Mouse (Mus musculus) kidney, adult 2 months (tissue): ENCODE measurements around the gene Ppm1h. TPM values are rescaled to one million over a fixed set of nuclear protein-coding genes. Genes with fewer than 3 reads are reported as not detected.
A peak's percentile ranks its signal among the peaks of the same experiment; 100 is the strongest.

Experiments
- DNase-seq: peaks from one replicate; pipeline ENCODE4 v3.0.0; 2021
- H3K27ac ChIP-seq: fragments of 200-500 bp; 2 replicates; pipeline ENCODE4 v1.5.1; 2012; ENCODE audit warnings: low read depth, low read length, control low read depth, inconsistent platforms; ENCODE audit not compliant: insufficient read depth
- H3K27me3 ChIP-seq: fragments of 200-500 bp; replicated peaks from 2 replicates; pipeline ENCODE4 v1.6.1; 2012; ENCODE audit warnings: mild to moderate bottlenecking, moderate library complexity, low read length, inconsistent platforms; ENCODE audit not compliant: control insufficient read depth, insufficient read depth
- H3K36me3 ChIP-seq: fragments of 200-500 bp; 2 replicates; pipeline ENCODE4 v1.6.1; 2012; ENCODE audit warnings: mild to moderate bottlenecking, moderate library complexity, low read length, inconsistent platforms; ENCODE audit not compliant: control insufficient read depth, insufficient read depth
- H3K4me1 ChIP-seq: fragments of 200-500 bp; 2 replicates; pipeline ENCODE4 v1.6.1; 2011; ENCODE audit warnings: low read length; ENCODE audit not compliant: control insufficient read depth, insufficient read depth
- H3K4me3 ChIP-seq: fragments of 200-500 bp; 2 replicates; pipeline ENCODE4 v1.5.1; 2011; ENCODE audit warnings: mild to moderate bottlenecking, low read depth, low read length, control low read depth; ENCODE audit not compliant: insufficient read depth
- CTCF ChIP-seq: fragments of 200-500 bp; conservative IDR thresholded peaks from 2 replicates; pipeline ENCODE4 v1.5.1; 2011; ENCODE audit warnings: low read depth, mild to moderate bottlenecking, control low read depth, low read length, moderate library complexity, mixed read lengths; ENCODE audit not compliant: insufficient read depth, insufficient read length
- POLR2A ChIP-seq: fragments of 200-500 bp; IDR thresholded peaks from one replicate; pipeline ENCODE4 v1.6.1; 2011; ENCODE audit warnings: low read depth, low read length, control low read depth
- WGBS: fragments of 180-500 bp; shearing (Covaris S2); methylation state at CpG from one replicate; pipeline ENCODE4 v1.1.7; 2018; 5-methylcytosine and 5-hydroxymethylcytosine counted together
- polyA plus RNA-seq: library from polyadenylated mRNA; depleted of rRNA; stranded (reverse); fragments of >200 nt; gene quantifications from 2 replicates; pipeline ENCODE4 v1.2.3, GENCODE M21; 2012

Gene Ppm1h
- polyA plus RNA-seq, 1 experiment: 27.1 TPM

DNA sequence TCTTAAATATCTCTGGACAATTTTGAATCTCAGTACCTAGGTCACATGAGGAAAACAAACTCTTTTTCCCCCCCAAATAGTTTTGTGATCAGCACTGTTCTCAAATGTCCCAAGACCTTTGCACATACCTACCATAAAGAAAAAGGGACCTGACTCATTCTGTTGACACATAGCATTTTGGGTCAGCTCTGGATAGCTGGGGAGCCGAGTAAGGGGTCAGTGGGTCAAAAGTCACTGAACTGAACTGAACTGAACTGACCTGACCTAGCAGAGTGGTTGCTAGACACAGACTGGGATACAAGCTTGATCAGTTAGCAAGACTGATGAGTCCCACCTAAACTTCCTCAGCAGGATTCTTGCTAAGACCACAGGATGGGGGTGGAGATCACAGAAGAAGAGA is 6.7 kb downstream of the Ppm1h start:
- WGBS: 16% methylated on average over 1 of the region's 1 CpGs
- 0 out of 2 replicates have a peak, but pooled peaks cover 1% of the 10 kb centered on the region for H3K36me3 ChIP-seq
- peaks cover 12% of the 10 kb centered on the region for H3K4me1 ChIP-seq
- H3K4me3 ChIP-seq: no peak overlapping the region
- DNase-seq: no peak
- no peaks in the 10 kb centered on the region for H3K27me3 ChIP-seq
- TF ChIP-seq CTCF (no peak), POLR2A (no peak)
- H3K27ac ChIP-seq: no peak overlapping the region

DNA sequence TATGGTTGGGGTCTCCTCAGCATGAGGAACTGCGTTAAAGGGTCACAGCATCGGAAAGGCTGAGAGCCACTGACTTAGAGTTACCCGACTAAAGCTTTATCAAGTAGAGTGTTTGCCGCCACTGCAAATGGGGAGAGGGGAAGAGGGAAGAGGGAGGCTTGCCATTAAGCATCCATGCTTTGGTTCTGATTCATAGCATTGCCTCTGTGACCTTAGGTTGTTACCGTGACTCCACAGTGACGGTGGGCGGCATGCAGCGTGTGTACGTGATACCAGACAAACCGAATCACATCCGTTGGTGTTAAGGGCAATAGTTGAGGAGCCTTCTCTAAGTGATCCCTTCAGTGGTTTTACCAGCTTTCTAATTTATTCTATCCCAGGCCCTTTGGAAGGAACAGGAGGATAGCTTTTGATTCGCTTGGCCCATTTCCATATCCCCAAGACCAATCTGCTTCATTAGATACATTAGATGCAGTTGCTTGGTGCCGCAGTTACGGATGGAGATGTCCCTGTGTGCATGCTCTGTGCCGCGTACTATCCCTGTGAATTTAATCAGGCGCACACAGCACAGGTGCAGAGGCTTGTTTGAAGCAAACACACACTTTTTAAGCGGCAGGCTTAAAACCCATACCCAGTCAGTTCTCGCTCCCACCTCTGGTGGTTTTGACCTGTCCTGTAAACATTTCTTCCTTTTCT is 7.4 kb downstream of the Ppm1h start:
- no peak for DNase-seq
- TF ChIP-seq CTCF (no peak), POLR2A (no peak)
- WGBS: 92% methylated on average over 19 of the region's 19 CpGs
- no peaks in the 10 kb centered on the region for H3K27me3 ChIP-seq
- H3K36me3 ChIP-seq: 0 out of 2 replicates have a peak, but pooled peaks cover 1% of the 10 kb centered on the region
- H3K27ac ChIP-seq: no peak overlapping the region
- no peak overlapping the region for H3K4me3 ChIP-seq
- H3K4me1 ChIP-seq: peaks cover 6% of the 10 kb centered on the region; the same call in 1 of the 2 replicates

DNA sequence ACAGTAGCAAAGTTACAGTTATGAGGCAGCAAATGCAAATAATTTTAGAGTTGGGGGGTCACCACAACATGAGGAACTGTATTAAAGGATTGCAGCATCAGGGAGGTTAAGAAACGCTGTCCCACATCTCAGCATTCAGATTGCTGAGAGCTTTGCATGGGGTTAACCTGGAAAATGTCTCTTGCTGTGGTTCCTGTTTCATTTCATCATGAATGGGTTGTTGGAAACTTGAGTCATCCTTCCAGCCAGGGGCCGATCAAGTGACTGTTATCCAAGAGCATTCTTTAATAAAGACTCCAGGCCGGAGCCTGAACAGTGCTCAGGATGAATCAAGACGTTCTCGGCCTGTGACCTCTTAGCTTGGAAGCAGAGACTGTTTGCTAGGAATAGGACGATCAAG is 12.1 kb downstream of the Ppm1h start:
- no peaks in the 10 kb centered on the region for H3K27me3 ChIP-seq
- DNase-seq: no peak
- H3K4me1 ChIP-seq: peaks cover 5% of the 10 kb centered on the region
- 0 out of 2 replicates have a peak, but pooled peaks cover 1% of the 10 kb centered on the region for H3K36me3 ChIP-seq
- H3K27ac ChIP-seq: no peak overlapping the region
- no peak for TF ChIP-seq CTCF
- TF ChIP-seq POLR2A: no peak
- WGBS: 69% methylated on average over 6 of the region's 6 CpGs
- no peak overlapping the region for H3K4me3 ChIP-seq

DNA sequence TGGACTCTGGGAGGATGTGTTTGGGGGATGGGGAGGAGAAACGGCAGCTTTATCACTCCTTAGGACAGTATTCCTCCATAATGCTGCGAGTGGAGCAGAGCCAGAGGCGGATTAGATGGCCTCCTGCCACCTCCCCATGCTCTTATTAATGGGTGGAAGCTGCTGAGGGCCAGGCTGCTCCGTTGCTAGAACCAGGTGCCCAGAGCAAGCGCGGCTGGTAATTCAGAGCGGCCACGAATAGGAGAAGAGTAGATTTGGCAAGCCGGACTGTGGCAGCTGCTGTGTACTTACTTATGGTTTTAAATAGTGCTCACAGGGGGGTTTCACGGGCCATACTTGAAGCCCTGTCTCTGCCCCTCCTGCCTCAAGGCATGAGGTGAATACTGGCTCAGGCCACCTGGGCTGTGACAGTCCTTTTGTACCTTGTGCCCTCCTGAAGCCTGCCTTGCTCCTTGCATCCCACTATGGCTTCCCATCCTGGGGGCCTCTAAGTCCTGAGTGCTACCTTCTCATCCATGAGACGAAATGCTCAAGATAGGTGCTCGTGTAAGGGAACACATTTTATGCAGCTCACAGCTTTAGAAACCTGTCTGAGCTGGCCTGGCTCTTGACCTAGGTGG is 14.7 kb downstream of the Ppm1h start:
- no peak for DNase-seq
- Histone ChIP-seq H3K4me1 (peaks cover 7% of the 10 kb centered on the region), H3K27ac (no peak overlapping the region), H3K36me3 (0 out of 2 replicates have a peak, but pooled peaks cover 1% of the 10 kb centered on the region), H3K4me3 (no peak overlapping the region), H3K27me3 (no peaks in the 10 kb centered on the region)
- WGBS: 71% methylated on average over 12 of the region's 12 CpGs
- TF ChIP-seq CTCF (no peak), POLR2A (no peak)

DNA sequence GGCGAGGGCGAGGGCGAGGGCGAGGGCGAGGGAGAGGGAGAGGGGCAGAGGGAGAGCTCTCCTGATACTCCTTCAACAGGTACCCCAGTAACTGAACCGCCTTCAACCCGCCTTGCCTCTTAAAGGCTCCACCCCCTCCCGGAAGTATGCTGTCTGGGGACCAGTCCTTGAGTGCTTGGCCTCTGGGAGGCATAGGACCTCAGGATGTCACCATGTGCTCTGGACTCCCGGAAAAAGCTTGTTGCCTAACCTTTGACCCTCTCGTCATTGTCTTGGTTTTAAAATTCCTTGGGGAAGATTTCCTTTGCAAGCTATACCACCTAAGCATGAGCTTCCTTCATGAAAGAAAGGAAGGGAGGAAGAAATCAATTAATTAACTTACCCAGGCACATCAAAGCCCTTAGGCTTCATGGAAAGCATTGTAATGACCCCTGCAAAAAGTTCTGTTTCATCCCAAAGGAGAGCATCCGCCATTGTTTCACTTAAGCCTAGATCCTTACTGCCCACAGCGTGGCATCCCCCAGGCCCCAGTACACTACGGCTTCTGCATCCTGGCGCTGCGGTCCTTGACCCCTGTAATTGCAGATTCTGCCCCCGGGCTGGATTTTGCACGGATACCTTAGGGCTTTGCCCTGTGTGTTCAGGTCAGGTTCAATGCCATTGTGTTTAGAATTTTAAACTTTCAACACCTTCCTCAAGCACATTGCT is 15.5 kb downstream of the Ppm1h start:
- no peak overlapping the region for H3K4me3 ChIP-seq
- H3K4me1 ChIP-seq: peaks cover 7% of the 10 kb centered on the region
- H3K36me3 ChIP-seq: 0 out of 2 replicates have a peak, but pooled peaks cover under 1% of the 10 kb centered on the region
- DNase-seq: peak; percentile 20
- TF ChIP-seq POLR2A: no peak
- no peak overlapping the region for H3K27ac ChIP-seq
- 46% methylated on average over 17 of the region's 17 CpGs for WGBS
- no peaks in the 10 kb centered on the region for H3K27me3 ChIP-seq

DNA sequence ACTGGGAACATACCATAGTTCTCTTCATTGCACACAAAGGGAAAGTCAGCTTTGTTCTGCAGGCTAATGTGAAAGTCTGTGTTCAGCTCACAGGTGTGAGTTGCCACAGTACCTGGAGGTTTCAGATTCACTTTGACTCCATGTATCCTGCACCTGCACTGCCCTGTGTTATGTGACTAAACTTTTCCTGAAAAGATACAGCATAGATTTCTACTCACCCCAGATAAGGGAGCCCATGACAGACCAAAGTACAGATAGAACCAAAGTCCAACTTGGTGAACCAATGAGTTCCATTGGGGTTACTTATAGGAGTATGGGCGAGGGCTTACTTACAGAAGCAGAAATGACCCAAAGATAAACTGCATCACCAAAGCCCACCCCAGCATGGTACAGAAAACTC is 17.8 kb downstream of the Ppm1h start:
- DNase-seq: no peak
- Histone ChIP-seq H3K4me3 (no peak overlapping the region), H3K36me3 (no peaks in the 10 kb centered on the region), H3K27me3 (no peaks in the 10 kb centered on the region), H3K27ac (no peak overlapping the region), H3K4me1 (peaks cover 7% of the 10 kb centered on the region)
- 75% methylated on average over 1 of the region's 1 CpGs for WGBS
- TF ChIP-seq CTCF: no peak
- no peak for TF ChIP-seq POLR2A

DNA sequence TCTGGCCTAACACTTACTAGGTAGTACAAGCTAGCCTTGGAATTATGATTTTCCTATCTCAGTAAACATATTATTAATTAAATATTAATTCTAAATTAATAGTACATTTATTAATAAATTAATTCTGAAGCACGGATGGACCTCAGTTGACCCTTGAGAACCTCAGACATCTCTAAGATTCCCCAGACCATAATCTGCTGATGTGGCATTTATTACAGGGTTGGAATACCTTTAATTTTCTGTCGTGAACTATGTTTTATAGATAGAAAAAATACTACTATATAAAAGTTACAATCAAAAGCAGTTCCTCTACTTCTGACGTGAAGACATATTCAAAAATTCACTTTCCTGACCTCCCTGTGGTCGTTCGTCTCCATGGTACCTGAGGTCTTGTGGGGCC is 19.8 kb downstream of the Ppm1h start:
- H3K27me3 ChIP-seq: no peaks in the 10 kb centered on the region
- H3K4me1 ChIP-seq: peaks cover 7% of the 10 kb centered on the region
- no peak overlapping the region for H3K27ac ChIP-seq
- 85% methylated on average over 5 of the region's 5 CpGs for WGBS
- TF ChIP-seq POLR2A: no peak
- no peak for TF ChIP-seq CTCF
- no peaks in the 10 kb centered on the region for H3K36me3 ChIP-seq
- H3K4me3 ChIP-seq: no peak overlapping the region
- DNase-seq: no peak
